Mouse (Mus musculus) urinary bladder, postnatal 4 days (tissue): ENCODE results near the gene Fscn2.

ENCODE experiments used
- DNase-seq, 2 experiments: peaks; one replicate each; pipeline ENCODE4 v3.0.0; 2021 to 2022; ENCODE audit warnings: low spot score in 2 of 2

Gene Fscn2

DNA sequence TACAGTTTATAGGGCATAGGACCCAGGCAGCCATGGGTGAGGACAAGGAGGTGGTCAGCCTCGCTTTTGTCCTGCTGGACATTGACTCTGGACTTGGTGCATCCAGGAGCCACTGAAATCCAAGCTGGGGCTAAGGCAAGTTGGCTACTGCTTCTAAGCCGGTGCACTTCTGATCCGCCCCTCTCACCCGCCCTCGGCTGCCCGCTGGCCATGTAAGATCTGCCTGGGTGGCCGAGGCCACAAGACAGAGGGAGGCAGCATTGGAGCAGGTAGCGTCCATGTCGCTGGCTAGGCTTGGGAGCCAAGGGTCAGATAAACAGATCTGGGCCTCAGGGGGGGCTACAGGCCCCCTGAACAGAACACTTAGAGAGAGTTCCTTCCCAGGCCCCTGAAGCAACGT lies at the start of gene Fscn2:
Gene Fscn2, plus strand, starts transcription at position 240 of the 400 bp plus-strand sequence.
- DNase-seq: no peak

DNA sequence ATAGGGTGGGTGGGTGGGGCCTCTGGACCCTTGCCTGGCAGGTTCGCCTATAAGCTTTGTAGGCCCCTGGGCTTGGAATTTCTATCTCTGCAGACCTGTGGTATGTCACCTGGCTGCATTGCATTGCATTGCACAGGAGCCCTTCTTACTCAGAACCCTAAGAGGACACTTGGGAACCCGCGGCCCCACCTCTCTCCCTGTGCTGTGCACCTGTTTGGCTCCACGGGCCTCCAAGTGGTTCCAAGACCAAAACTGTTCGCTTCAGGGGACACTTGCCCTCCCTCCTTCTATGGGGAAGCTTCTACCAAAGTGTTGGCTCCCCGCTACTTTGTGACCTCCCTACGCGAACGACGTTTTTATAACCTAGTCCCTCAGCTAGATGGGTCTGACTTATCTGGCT lies 49.8 kb upstream of the Fscn2 start:
- DNase-seq: peak in 1 of 2 experiments; percentile 57

DNA sequence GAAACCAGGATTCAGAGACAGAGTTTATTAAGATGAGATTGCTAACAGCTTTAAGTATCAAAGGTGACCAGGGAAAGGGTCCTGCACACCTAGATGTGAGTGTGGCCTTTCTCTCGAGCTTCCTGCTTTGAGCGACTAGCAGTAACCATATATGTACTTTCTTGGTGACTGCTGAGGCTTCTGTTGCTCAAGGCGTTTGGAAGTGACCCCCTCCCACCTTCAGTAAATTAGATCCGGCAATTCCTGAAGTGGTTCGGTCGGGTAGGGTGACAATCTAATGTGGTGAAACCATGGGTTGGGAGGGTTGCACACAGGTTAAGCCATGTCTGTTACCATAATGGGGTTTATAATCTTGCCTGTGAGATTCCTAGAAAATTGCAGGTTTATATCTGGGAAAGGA lies 49.3 kb upstream of the Fscn2 start:
- DNase-seq: no peak

DNA sequence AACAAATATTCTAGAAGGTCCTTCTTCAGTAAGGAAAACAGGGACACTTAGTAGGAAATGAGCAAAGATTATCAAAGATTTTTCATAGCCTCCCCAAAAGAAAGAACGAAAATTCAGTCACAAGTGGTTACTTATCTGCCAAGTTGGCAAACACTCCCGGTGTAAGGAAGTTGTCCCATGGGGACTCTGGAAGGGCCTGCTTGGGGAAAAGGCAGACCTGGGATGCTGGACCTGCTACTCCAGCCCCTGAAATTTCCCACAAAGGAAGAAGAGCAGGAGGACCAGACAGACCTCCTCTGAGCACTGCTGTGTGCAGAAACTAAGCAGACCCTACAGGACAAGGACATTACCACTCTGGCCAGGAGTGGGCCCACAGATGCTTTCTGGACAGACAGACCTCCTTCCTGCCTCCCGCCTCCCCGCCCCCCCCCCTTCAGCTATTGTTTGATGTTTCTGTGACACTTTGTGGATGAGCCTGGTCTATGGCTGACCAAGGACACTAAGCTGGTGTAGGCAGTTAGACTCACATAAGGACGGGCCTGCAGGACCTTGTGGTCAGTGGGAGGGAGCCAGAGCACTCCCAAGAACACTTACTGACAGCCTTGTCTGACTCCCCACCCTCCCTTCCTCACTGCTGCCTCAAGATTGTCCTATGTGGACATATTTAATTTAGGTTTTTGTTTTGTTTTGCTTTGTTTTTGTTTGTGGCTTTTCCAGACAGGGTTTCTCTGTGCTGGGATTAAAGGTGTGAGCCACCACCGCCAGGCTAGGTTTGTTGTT lies 47.2 kb upstream of the Fscn2 start:
- DNase-seq: no peak

DNA sequence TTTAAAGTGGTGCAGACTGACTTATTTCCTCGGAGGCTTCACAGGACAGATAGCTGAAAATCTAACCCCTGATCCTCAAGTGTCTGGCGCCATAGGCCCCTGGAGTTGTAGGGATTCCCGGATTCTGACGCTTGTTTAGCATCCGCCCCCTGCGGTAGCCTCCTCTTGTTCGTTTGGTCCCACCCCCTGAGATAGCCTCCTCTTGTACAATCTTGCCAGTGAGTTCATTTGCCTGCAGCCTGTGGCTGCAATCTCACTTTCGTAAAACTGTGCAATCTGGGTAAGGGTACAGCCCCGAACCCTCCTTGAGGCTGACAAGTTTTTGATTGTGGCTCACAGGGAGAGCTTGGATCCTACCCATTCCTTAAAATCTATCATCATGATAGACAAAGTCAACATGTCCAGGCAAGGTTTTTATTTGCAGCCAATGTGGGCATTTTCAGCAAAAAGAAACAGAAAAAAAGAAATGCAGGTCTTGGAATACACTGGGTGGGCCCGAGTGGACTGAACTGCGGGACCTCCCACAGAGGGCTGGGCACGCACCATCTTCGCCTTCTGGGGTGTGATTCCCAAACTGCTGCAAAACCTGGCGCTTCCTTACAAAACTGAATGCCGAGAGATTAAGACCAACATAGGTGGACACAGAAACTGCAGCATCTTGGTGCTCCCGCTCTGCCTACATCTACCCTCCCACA lies 46.5 kb upstream of the Fscn2 start:
- DNase-seq: peak in 1 of 2 experiments; percentile 55

DNA sequence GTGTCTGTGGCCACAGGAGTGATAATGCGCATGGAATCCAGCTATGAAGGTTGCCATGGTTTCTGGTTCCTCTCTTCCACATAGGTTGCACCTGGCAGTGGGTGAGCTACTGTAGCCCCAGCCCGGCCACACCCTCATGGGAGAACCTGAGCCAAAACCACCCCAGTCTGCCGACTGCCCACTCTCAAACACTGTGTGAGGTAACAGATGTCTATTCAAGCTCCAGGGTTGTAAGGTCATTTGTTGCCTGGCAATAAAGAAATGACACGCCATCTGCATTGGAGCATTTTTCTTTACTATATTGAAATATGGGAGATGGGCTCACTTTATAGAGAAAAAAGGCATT lies 45.9 kb upstream of the Fscn2 start:
- peak in 1 of 2 experiments; percentile 56 for DNase-seq

DNA sequence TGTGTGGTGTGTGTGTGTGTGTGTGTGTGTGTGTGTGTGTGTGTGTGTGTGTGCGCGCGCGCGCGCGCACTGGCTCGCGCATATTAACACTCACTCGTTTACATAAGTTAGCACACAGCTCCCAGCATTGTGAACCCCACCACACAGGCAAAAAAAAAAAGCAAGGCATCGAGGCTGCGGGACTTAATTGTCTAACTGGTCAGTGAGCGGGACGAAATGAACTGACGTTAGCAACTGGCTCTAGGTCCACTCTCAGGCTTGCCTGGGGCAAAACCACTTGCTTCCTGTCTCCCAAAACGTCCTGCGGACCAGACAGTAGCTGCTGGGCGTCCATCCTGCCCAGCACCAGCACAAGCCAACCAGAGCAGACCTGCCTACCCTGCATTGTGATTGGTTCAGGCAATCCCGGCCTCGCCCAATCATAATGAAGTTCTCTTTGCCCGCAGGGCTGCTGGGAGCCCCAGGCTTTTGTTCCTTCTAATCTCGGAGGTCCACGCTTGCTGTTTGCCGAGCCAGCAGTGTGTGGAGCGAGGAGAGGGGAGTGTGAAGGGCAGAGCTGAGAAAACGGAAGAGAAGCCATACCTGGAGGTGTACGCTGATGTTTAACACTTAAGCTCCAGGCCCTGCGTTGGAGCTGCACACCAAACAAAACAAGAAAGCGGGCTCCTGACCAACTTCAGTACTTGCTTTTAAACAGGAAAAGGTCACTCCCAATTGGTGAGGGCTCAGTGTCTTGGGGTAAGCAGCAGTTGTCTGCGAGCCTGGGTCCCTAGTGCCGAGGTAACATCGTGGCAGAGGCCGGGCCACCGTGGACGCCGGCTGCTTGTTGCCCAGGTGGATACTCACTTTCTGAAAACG lies 45.3 kb upstream of the Fscn2 start:
- peak; percentile 88 to 89 for DNase-seq

DNA sequence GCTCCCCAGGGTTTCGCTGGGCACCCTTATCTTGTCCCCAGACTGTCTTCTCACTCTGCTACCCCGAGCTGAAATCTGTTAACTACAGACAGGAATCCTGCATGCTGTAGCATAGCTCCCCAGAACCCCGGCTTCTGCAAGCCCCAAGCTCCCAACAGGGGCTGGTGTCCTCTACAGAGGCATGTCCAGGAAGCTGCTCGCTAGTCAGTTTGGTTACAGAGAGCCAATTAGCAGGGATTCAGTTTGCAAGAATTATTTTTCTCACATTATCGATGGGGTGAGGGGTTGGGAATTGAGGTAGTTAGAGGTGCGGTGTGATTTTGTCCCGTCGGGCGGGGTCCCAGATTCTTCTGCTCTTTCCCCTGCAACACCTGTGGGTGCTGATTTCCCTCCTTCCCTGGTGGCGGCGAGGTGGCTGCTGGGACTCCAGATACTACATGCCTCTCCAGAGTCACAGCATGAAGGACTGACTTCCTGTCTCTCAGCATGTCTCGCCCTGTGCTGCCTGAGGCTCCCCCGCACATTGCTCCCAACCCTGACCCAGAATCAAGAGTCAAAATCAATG lies 44.6 kb upstream of the Fscn2 start:
- DNase-seq: peak in 1 of 2 experiments; percentile 58

DNA sequence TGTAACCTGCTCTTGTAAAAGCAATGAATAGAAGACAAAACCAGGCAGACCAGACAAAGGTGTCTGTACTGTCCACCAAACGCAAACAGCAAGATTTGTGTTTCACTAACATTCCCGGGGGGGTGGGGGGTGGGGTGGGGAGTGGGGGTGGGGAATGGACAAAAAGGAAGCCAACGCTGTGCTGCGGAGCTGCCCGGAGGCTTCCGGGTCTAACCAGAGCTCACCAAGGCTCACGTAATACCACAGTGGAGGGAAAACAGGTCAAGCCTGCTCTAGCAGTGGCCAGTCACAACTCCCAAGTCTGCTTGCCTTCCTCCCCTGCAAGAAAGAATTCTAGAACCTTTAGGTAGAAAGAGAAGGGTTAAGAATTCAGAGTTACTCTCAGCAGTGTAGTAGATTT lies 43.9 kb upstream of the Fscn2 start:
- no peak for DNase-seq

DNA sequence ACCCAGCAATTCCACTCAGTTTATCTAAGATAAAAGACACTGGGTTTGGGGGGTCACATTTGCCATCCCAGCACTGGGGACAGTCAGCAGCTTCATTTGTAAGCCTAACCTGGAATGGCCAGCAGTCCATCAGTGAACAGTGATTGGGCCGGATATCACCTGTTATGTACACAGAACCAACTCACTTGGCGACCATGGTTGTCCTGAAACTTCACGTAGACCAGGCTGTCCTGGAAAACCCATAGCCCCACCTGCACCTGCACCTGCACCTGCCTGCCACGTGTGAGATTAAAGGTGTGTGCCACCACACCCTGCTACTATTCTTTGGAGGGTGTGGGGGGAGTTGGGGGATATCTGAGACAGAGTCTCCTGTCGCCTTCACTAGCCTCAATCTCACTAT lies 42.0 kb upstream of the Fscn2 start:
- no peak for DNase-seq

DNA sequence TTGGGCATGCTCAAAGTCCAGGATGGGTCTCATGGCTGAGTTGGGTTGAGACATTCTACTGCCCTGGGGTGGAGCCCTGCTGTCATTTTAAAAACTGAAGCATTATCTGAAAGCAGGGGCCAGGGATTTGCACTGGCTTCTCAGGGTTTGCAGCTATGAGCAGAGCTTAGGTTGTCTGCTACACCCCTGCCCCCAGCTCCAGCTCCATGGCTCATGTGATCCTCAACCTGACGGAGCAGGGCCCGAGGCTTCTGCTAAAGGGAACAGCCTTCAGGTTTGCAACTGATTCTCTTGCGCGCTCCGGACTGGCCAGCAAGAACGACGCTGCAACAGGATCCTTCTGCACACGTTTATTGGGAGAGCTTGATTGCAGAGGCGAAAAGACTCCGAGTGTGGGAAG lies 41.2 kb upstream of the Fscn2 start:
- no peak for DNase-seq

DNA sequence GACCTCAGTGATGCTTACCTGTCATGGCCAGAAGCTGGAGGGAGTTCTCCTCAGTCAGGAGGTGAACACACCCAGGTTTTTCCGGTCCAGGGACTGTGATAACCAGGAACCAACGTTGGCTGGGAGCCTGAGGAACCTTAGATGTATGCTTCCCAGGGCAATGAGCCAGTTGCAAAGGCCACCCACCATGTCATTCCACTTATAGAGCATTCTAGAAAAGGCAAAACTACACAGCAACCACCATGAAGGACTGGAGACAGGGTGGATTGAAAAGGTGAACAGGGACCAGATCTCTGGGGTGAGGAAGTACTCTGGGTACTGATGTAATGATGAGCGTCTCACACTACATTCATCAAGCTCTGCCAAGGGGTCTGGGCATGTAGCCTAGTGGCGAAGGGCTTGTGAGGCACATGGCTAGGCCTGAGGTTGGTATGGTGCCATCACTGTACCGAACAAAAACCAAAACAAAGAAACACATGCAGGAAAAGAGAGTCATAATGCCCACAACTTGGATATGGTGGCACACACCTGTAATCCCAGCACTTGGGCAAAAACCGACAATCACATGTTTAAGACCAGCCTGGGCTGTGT lies 25.8 kb upstream of the Fscn2 start:
- DNase-seq: no peak

DNA sequence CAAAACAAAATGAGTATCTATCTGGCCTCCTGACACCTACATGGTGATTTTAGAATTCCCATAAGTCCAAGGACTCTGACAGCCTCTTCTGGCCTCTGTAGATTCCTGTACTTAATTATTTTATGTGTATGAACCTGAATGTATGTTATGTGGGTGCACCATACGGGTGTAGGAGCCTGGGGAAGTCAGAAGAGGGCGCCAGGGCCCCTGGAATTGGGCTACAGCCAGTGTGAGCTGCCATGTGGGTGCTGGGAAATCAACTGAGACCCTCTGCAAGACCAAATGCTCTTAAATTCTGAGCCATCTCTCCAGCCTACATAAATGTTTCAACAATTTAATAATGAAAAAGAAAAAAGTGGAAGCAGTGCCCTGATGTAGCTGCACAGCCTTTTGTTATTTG lies 23.9 kb upstream of the Fscn2 start:
- no peak for DNase-seq

DNA sequence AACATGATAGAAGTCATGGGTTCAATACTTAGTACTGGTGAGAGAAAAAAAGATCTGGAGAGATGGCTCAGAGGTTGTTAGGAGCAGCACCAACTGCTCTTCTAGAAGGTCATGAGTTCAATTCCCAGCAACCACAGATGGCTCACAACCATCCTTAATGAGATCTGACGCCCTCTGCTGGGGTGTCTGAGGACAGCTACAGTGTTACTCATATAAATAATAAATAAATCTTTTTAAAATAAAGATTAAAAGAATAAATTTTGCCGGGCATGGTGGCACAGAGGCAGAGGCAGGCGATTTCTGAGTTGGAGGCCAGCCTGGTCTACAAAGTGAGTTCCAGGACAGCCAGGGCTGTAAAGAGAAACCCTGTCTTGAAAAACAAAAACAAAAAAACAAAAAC lies 22.5 kb upstream of the Fscn2 start:
- DNase-seq: peak in 1 of 2 experiments; percentile 32

DNA sequence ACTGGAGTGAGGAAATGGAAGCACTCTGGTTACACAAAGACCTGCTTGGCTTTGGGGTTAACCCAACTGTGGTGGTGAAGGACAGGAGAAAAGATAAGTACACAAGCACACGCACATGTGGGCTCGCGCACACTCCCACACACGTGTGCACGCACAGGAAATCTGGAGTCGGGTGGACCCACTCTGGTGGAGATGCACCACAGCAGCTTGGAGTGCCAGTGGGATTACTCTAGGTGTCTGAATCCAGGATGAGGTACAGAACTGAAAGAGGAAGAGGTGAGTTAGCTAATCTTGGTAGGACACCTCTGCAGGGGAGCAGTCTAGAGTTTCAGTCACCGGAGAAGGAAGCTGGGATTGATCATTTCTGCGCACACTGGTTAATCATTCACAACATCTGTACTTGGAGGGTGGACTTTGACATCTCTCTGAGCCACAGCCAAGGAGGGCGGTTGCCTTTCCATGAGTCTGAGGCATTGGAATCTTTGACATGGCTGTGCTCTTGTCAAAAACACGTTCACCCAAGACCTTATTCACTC lies 21.3 kb upstream of the Fscn2 start:
- DNase-seq: no peak

DNA sequence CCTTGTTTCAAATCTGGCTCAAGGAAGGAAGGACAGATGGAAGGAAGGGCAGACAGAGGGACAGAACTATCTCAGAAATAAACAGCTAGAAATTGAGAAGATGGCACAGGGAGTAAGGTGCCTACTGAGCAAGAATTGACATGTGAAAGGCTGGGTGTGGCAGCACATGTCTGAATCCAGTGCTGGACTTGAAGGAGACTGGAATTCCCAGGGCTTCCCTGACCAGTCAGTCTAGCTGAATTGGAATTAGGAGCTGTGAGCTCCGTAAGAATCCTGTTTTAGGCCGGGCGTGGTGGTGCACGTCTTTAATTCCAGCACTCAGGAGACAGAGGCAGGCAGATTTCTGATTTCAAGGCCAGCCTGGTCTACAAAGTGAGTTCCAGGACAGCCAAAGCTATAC lies 19.7 kb upstream of the Fscn2 start:
- DNase-seq: no peak

DNA sequence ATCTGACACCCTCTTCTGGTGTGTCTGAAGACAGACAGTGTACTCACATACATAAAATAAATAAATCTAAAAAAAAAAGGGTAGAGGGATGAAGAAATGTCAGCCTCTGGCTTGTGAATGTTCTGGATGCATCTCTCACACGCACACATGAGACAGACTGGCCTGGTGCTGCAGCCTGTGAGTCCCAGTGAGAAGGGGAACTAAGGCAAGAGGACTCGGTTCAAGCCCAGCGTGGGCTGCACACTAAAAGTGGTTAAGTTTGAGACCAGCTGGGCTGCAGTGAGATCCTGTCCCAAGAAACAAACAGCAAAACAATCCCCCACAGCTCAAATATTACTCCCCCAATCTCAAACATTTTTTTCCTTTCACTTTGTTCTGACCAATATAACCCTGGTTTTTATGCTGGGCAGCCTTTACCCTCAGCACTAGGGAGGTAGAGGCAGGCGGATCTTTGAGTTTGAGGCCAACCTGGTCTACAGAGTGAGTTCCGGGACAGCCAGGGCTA lies 18.6 kb upstream of the Fscn2 start:
- no peak for DNase-seq

DNA sequence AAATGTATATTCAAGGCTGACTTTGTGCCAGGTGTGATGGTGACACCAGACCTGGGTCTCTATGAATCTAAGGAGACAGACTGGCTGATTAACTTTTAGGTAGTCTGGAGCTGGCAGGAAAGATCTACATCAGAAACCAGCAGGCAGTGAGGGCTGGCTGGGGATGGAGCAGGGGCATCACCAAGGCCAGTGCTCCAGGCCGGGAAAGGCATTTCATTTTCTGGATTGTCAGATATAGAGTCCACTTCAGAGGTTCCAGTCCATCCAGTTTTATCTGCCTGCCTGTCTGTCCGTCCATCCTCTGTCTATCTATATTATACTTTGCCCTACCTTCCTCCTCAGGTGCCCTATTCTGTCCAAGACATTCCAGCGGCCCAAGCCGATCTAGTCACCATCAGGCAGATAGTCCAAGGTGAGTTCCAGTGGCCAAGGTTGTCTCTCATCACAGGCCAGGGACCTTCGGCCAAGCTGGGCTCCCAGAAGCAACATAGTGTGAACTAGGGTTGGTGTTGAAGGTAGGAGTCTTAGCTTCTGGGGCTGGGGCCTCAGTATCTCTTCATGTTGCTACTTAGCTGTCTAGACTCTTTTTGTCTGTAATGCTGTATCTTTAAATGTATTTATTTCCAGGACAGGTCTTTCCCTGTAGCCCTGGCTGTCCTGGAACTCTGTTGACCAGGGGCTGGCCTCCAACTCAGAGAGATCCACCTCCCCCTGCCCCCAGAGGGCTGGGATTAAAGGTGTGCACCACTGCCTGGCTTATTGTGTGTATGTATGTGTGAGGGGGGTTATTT lies 17.6 kb upstream of the Fscn2 start:
- DNase-seq: peak in 1 of 2 experiments; percentile 56

DNA sequence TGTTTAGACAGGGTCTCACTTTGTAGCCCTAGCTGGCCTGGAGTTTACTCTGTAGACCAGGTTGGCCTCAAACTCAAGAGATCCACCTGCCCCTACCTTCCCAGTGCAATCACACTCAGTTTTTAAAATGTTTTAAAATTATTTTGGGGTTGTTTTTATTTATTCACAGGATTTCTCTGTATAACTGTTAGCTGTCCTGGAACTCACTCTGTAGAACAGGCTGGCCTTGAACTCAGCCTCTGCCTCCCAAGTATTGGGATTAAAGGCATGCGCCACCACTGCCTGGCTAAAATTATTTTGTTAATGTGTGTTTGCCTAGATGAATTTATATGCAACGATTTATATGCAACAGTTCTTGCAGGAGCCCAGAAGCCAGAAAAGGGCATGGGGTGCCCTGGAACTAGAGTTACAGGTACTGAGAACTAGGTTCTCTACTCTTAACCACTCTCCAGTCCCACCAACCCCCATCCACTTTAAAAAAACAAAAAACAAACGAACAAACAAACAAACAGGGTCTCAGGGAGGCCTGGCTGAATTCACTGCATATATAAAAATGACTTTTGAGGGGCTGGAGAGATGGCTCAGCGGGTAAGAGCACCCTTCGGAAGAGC lies 16.9 kb upstream of the Fscn2 start:
- DNase-seq: peak in 1 of 2 experiments; percentile 54
